Mouse (Mus musculus) C2C12 (cell line): ENCODE measurements around the gene Ism2. TPM values are rescaled to one million over a fixed set of nuclear protein-coding genes. Genes with fewer than 3 reads are reported as not detected.

ENCODE experiments used
- H3K27me3 ChIP-seq: one replicate; pipeline ENCODE4 v1.6.1; 2011; ENCODE audit not compliant: control insufficient read depth, insufficient read depth, insufficient read length
- H3K36me3 ChIP-seq: one replicate; pipeline ENCODE4 v1.6.1; 2011; ENCODE audit not compliant: control insufficient read depth, insufficient read depth
- H3K4me3 ChIP-seq: one replicate; pipeline ENCODE4 v1.5.1; 2011; ENCODE audit warnings: mild to moderate bottlenecking, control low read depth; ENCODE audit not compliant: poor library complexity, insufficient read depth, severe bottlenecking
- H3K79me2 ChIP-seq: one replicate; pipeline ENCODE4 v1.6.1; 2011; ENCODE audit not compliant: control insufficient read depth, insufficient read depth
- H3K79me3 ChIP-seq: one replicate; pipeline ENCODE4 v1.6.1; 2011; ENCODE audit warnings: low read depth, control low read depth
- H3ac ChIP-seq: one replicate; pipeline ENCODE3; 2011; ENCODE audit warnings: low read depth; ENCODE audit not compliant: control insufficient read depth, insufficient read length
- CEBPB ChIP-seq: IDR thresholded peaks from one replicate; pipeline ENCODE4 v1.6.1; 2011; ENCODE audit warnings: low read depth, mild to moderate bottlenecking, control low read depth, moderate library complexity
- CTCF ChIP-seq: IDR thresholded peaks from one replicate; pipeline ENCODE4 v1.5.1; 2011; ENCODE audit not compliant: control insufficient read depth, insufficient read depth, insufficient read length
- FOSL1 ChIP-seq: IDR thresholded peaks from one replicate; pipeline ENCODE4 v1.8.0; 2011; ENCODE audit warnings: mild to moderate bottlenecking, low read length; ENCODE audit not compliant: poor library complexity, insufficient read depth, severe bottlenecking
- MAX ChIP-seq: IDR thresholded peaks from one replicate; pipeline ENCODE4 v1.6.1; 2011; ENCODE audit warnings: mild to moderate bottlenecking, control low read depth
- MYOD1 ChIP-seq: IDR thresholded peaks from one replicate; pipeline ENCODE4 v1.6.1; 2011; ENCODE audit warnings: low read depth; ENCODE audit not compliant: control insufficient read depth, insufficient read length
- MYOG ChIP-seq: IDR thresholded peaks from one replicate; pipeline ENCODE4 v1.6.1; 2011; ENCODE audit not compliant: control insufficient read depth, insufficient read length; ENCODE audit errors: extremely low read depth
- USF1 ChIP-seq: IDR thresholded peaks from one replicate; pipeline ENCODE4 v1.6.1; 2011; ENCODE audit warnings: low read depth, mild to moderate bottlenecking, control low read depth, moderate library complexity
- polyA plus RNA-seq: library from polyadenylated mRNA; unstranded; fragments of >200 nt; fragmentation: generic; extraction: Trizol; gene quantifications from one replicate; pipeline ENCODE4 v1.2.1, GENCODE M21; 2012; ENCODE audit warnings: missing spikeins

The Ism2 gene
- polyA plus RNA-seq, 1 experiment: 0.18 TPM

GRCm38 (mm10) chr12:87333794-87334193 lies 34.3 kb upstream of the Ism2 start:
- peaks cover 41% of the 10 kb centered on the region for H3K36me3 ChIP-seq
- H3K27me3 ChIP-seq: no peaks in the 10 kb centered on the region
- no peak overlapping the region for H3K4me3 ChIP-seq
- no peaks in the 10 kb centered on the region for H3K79me3 ChIP-seq
- TF ChIP-seq CTCF (no peak), MYOG (no peak), FOSL1 (no peak), USF1 (no peak), MAX (no peak)
- no peak overlapping the region for H3ac ChIP-seq
- H3K79me2 ChIP-seq: no peaks in the 10 kb centered on the region

- Histone ChIP-seq H3K4me3 (no peak overlapping the region), H3K36me3 (peaks cover 30% of the 10 kb centered on the region), H3ac (no peak overlapping the region), H3K27me3 (no peaks in the 10 kb centered on the region), H3K79me3 (no peaks in the 10 kb centered on the region), H3K79me2 (no peaks in the 10 kb centered on the region)
- TF ChIP-seq CEBPB: no peak
- no peak for TF ChIP-seq MYOG
- TF ChIP-seq MYOD1: no peak
- TF ChIP-seq CTCF: no peak
Observed at GRCm38 (mm10) chr12:87332511-87332910, 33.0 kb upstream of the Ism2 start.

- TF ChIP-seq FOSL1 (no peak), MAX (no peak), USF1 (no peak), MYOG (no peak), CTCF (no peak), MYOD1 (no peak), CEBPB (no peak)
- H3K79me2 ChIP-seq: no peaks in the 10 kb centered on the region
- no peaks in the 10 kb centered on the region for H3K79me3 ChIP-seq
Observed at GRCm38 (mm10) chr12:87331908-87332307, 32.4 kb upstream of the Ism2 start.

GRCm38 (mm10) chr12:87331053-87331456 lies 31.6 kb upstream of the Ism2 start:
- Histone ChIP-seq H3ac (no peak overlapping the region), H3K79me2 (no peaks in the 10 kb centered on the region), H3K27me3 (no peaks in the 10 kb centered on the region), H3K36me3 (peaks cover 24% of the 10 kb centered on the region), H3K79me3 (no peaks in the 10 kb centered on the region), H3K4me3 (no peak overlapping the region)
- TF ChIP-seq MYOG (no peak), MAX (no peak), CEBPB (no peak), CTCF (no peak), MYOD1 (no peak), FOSL1 (no peak), USF1 (no peak)

More at GRCm38 (mm10) chr12:87331908-87332307, 32.4 kb upstream of the Ism2 start:
- no peak overlapping the region for H3ac ChIP-seq
- H3K27me3 ChIP-seq: no peaks in the 10 kb centered on the region
- H3K4me3 ChIP-seq: no peak overlapping the region
- H3K36me3 ChIP-seq: peaks cover 25% of the 10 kb centered on the region

GRCm38 (mm10) chr12:87330213-87330612 lies 30.7 kb upstream of the Ism2 start:
- Histone ChIP-seq H3ac (no peak overlapping the region), H3K4me3 (no peak overlapping the region), H3K79me3 (no peaks in the 10 kb centered on the region), H3K27me3 (no peaks in the 10 kb centered on the region), H3K79me2 (no peaks in the 10 kb centered on the region), H3K36me3 (peaks cover 21% of the 10 kb centered on the region)
- no peak for TF ChIP-seq CTCF
- no peak for TF ChIP-seq USF1
- no peak for TF ChIP-seq MYOG
- TF ChIP-seq MYOD1: no peak
- TF ChIP-seq FOSL1: no peak
- no peak for TF ChIP-seq MAX
- TF ChIP-seq CEBPB: no peak

- Histone ChIP-seq H3K4me3 (no peak overlapping the region), H3K36me3 (peaks cover 21% of the 10 kb centered on the region), H3K27me3 (no peaks in the 10 kb centered on the region), H3K79me3 (no peaks in the 10 kb centered on the region), H3K79me2 (no peaks in the 10 kb centered on the region), H3ac (no peak overlapping the region)
- TF ChIP-seq MAX (no peak), MYOG (no peak), MYOD1 (no peak), FOSL1 (no peak)
Observed at GRCm38 (mm10) chr12:87328025-87328424, 28.5 kb upstream of the Ism2 start.
